Mouse (Mus musculus): ENCODE measurements at regions not wholly inside any gene's neighbourhood (a gene's known extent, or its start where the extent isn't known, plus 50 kb on each side); places are given as distances from the start of the nearest gene placed in this dataset.

- TF ChIP-seq CTCF (IDR thresholded peaks at IDR 0.05; ENCODE audit: borderline replicate concordance, insufficient read depth, low read depth, low read length) (peak; percentile 22; the same call in 1 of the 2 replicates), POLR2A (IDR thresholded peaks at IDR 0.05; ENCODE audit: borderline replicate concordance, insufficient read depth, low read length) (no peak)
Measured at GRCm38 (mm10) chr10:10252540-10253318, 219.4 kb downstream of the Adgb start.
